12 mouse cellular contexts compared by ENCODE assay signal in the genomic region with DNA sequence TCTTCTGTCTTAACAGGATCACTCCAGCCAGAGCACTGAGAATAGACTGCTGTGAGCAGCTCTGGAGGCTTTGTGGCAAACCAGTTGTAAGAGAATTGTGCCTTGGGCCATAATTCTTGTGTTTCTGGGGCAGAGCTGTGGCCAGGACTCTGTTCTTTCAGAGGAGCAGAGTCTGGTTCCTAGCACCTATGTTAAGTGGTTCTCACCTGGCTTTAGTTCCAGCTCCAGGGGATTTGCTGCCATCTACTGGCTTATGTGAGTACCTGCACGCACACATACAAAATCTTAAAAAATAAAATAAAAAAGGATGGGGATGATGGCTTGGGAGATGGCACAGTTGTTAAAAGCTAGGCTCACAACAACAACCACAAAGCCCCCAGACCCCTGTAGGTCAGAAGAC. TPM values are rescaled to one million over a fixed set of nuclear protein-coding genes. Genes with fewer than 3 reads are reported as not detected.
DNase-seq lines count a peak whose midpoint lies in the region; ATAC-seq and TF ChIP-seq lines count a peak whose summit lies in the region.
"Had no signal": no experiment of that assay in that cellular context is flagged by ENCODE, and none has a peak within 500 bp of the region (broad histone marks: within the 10 kb centered on the region; RNA-seq: fewer than 3 reads in every experiment).

No protein-coding gene starts in this region.

- intact Hi-C loops in heart, postnatal 14 days (cut with DNase I) = no loop called here

- H3K27me3 ChIP-seq in MEL (ENCODE audit: control insufficient read depth in 1 of 2, insufficient read depth in 2 of 2, low read length in 2 of 2) = no peaks in the 10 kb centered on the region

- no peaks in the 10 kb centered on the region for H3K79me2 ChIP-seq in MEL (ENCODE audit: control insufficient read depth, insufficient read depth, low read length, poor library complexity)

- TF ChIP-seq RAD21 in MEL (IDR thresholded peaks at IDR 0.05; ENCODE audit: low read depth, low read length) = peak; percentile 83

- H3K9ac ChIP-seq in MEL (ENCODE audit: control insufficient read depth, low read depth, low read length, poor library complexity, severe bottlenecking) = no peak overlapping the region

- no peak for TF ChIP-seq POLR2A in lung, adult 2 months (IDR thresholded peaks at IDR 0.05; ENCODE audit: borderline replicate concordance, extremely low read depth, low read depth, low read length)
- no peak for TF ChIP-seq POLR2A in MEL (IDR thresholded peaks at IDR 0.05; ENCODE audit: control insufficient read depth in 1 of 2, insufficient read depth in 1 of 2, low read depth in 1 of 2, low read length in 2 of 2, poor library complexity in 1 of 2)

- no peak overlapping the region for H3K27ac ChIP-seq in MEL (ENCODE audit: control insufficient read depth, low read depth, low read length)
- H3K27ac ChIP-seq: macrophage had no signal

- WGBS in lung, adult 2 months = 57% methylated on average over 1 of the region's 1 CpGs

- no peak for DNase-seq in lung, adult 2 months
- DNase-seq in lung, postnatal 36 days = no peak
- DNase-seq in MEL (ENCODE audit: low read depth, low spot score) = peak; percentile 81
- DNase-seq in c-Kit-positive CD71-negative TER-119-negative erythroid progenitor cells, embryonic 14.5 days (ENCODE audit: low read depth) = peak; percentile 26
- DNase-seq in heart, postnatal 14 days = no peak
- no peak for DNase-seq in lung, postnatal 4 days
- no peak for DNase-seq in adrenal gland, postnatal 10 days
- DNase-seq: cerebellum, adult 18-20 months; gastrocnemius, postnatal 25 days; kidney, postnatal 4 days had no signal

- 0 out of 2 replicates have a peak, but pooled peaks have one; percentile 26 for TF ChIP-seq CTCF in lung, adult 2 months (IDR thresholded peaks at IDR 0.05; ENCODE audit: insufficient read depth, low read length)
- peak; percentile 76 to 91 (median 81) for TF ChIP-seq CTCF in MEL (IDR thresholded peaks at IDR 0.05 in 2 of 3, conservative IDR thresholded peaks at IDR 0.05 in 1 of 3; ENCODE audit: control insufficient read depth in 1 of 3, insufficient read depth in 1 of 3, low read depth in 2 of 3, low read length in 3 of 3, poor library complexity in 1 of 3, severe bottlenecking in 1 of 3)

- H3K9me3 ChIP-seq in MEL (replicated peaks; ENCODE audit: insufficient read depth, low read length) = no peaks in the 10 kb centered on the region

- H3K4me3 ChIP-seq in lung, adult 2 months (replicated peaks; ENCODE audit: extremely low read depth, low read depth, low read length) = no peak overlapping the region
- H3K4me3 ChIP-seq in MEL (ENCODE audit: control insufficient read depth in 1 of 2, insufficient read depth in 1 of 2, low read depth in 2 of 2, low read length in 2 of 2) = no peak overlapping the region

- ATAC-seq in monocyte, adult 5-6 weeks (replicated peaks; ENCODE audit: insufficient number of reproducible peaks, low FRiP score, low TSS enrichment, poor library complexity, severe bottlenecking) = peak; percentile 47; the same call in 1 of the 2 replicates

- H3K36me3 ChIP-seq in MEL (ENCODE audit: control insufficient read depth in 1 of 2, insufficient read depth in 2 of 2, low read length in 2 of 2) = no peaks in the 10 kb centered on the region; a peak in 1 of 4 replicates

- no peaks in the 10 kb centered on the region for H3K4me1 ChIP-seq in lung, adult 2 months (ENCODE audit: control insufficient read depth, insufficient read depth, low read length)
- peaks cover 0 to 6% of the 10 kb centered on the region in 2 experiments; a peak in 1 of 4 replicates for H3K4me1 ChIP-seq in MEL (ENCODE audit: control insufficient read depth in 1 of 2, insufficient read depth in 2 of 2, low read length in 2 of 2)

- TF ChIP-seq EP300 in MEL (IDR thresholded peaks at IDR 0.05; ENCODE audit: low read depth in 1 of 2, low read length in 2 of 2) = no peak

TF ChIP-seq in MEL, 35 proteins besides CTCF, POLR2A, EP300 and RAD21:
- no peak for TF ChIP-seq USF2 (IDR thresholded peaks at IDR 0.05; ENCODE audit: borderline replicate concordance in 1 of 2, insufficient read depth in 1 of 2, low read depth in 1 of 2, low read length in 2 of 2)
- TF ChIP-seq TBP (IDR thresholded peaks at IDR 0.05; ENCODE audit: low read depth, low read length) = 0 out of 2 replicates have a peak, but pooled peaks have one; percentile 12
- TF ChIP-seq ZNF384 (IDR thresholded peaks at IDR 0.05; ENCODE audit: low read depth, low read length) = peak; percentile 49
- no peak for TF ChIP-seq ZKSCAN1 (IDR thresholded peaks at IDR 0.05; ENCODE audit: low read depth, low read length)
- TF ChIP-seq SMC3 (IDR thresholded peaks at IDR 0.05; ENCODE audit: low read depth, low read length) = peak; percentile 60
- no peak for TF ChIP-seq HCFC1 (IDR thresholded peaks at IDR 0.05; ENCODE audit: low read depth, low read length)
- TF ChIP-seq KAT2A (conservative IDR thresholded peaks at IDR 0.05; ENCODE audit: low read depth, low read length) = no peak
- no peak for TF ChIP-seq MYB (IDR thresholded peaks at IDR 0.05; ENCODE audit: low read depth, low read length)
- 0 out of 2 replicates have a peak, but pooled peaks have one; percentile 25 for TF ChIP-seq SIN3A (IDR thresholded peaks at IDR 0.05; ENCODE audit: low read length)
- TF ChIP-seq NRF1 (IDR thresholded peaks at IDR 0.05; ENCODE audit: insufficient read depth, low read depth, low read length, poor library complexity, severe bottlenecking) = no peak
- TF ChIP-seq BHLHE40 (IDR thresholded peaks at IDR 0.05; ENCODE audit: borderline replicate concordance, low read depth, low read length) = no peak
- TF ChIP-seq ZC3H11A (IDR thresholded peaks at IDR 0.05; ENCODE audit: low read depth, low read length) = peak; percentile 45
TF ChIP-seq in MEL: peak in this region for 5.

RNA-seq across cellular contexts. Expression of a gene that starts 27.1 kb away (rescaled TPM):
- 25.0 and 27.3 TPM in 2 replicates for polyA plus RNA-seq in lung, adult 2 months (2012; rRNA removed)
- total RNA-seq in MEL (2012; rRNA removed) = 27.5 and 31.2 TPM in 2 replicates
- polyA plus RNA-seq in MEL (2012; ENCODE audit: insufficient read depth in 1 of 2, insufficient read length in 2 of 2, low read depth in 1 of 2, low replicate concordance in 2 of 2, missing spikeins in 1 of 2) = 10 to 100 TPM; 52.7 to 55.4 TPM
- total RNA-seq in monocyte, adult 5-6 weeks (2017) = 55.9 to 115 TPM (median 57.5 TPM) in 3 replicates
- 10 to 100 TPM; 34.8 to 38.6 TPM for total RNA-seq in heart, postnatal 14 days (2021)
- 10 to 100 TPM; 33.6 to 42.5 TPM for total RNA-seq in adrenal gland, postnatal 10 days (2021)

RNA-seq across cellular contexts. Expression of a gene that starts 30.1 kb away (rescaled TPM):
- 4.9 and 7.1 TPM in 2 replicates for polyA plus RNA-seq in lung, adult 2 months (2012; rRNA removed)
- total RNA-seq in MEL (2012; rRNA removed) = 98.9 and 110 TPM in 2 replicates
- 10 to 100 TPM; 58.5 to 93.8 TPM for polyA plus RNA-seq in MEL (2012; ENCODE audit: insufficient read depth in 1 of 2, insufficient read length in 2 of 2, low read depth in 1 of 2, low replicate concordance in 2 of 2, missing spikeins in 1 of 2)
- total RNA-seq in monocyte, adult 5-6 weeks (2017) = 25.2 to 32.3 TPM (median 26.5 TPM) in 3 replicates
- 10 to 100 TPM; 17.2 to 19.4 TPM for total RNA-seq in heart, postnatal 14 days (2021)
- 10 to 100 TPM; 21.1 to 21.8 TPM for total RNA-seq in adrenal gland, postnatal 10 days (2021)

Comparison
In these comparisons a context has a peak if more than half of its experiments do, and no peak if none do; other contexts are left out.
1. DNase-seq: peak in MEL (single experiment) and c-Kit-positive CD71-negative TER-119-negative erythroid progenitor cells, embryonic 14.5 days (single experiment); none in lung, adult 2 months (single experiment), lung, postnatal 36 days (single experiment), heart, postnatal 14 days (0 of 2), lung, postnatal 4 days (0 of 2) and adrenal gland, postnatal 10 days (single experiment).